In genomic region chr8:105476628-105477413, GRCm38 (mm10) we compare ENCODE assay signal across 9 mouse cellular contexts. TPM values are rescaled to one million over a fixed set of nuclear protein-coding genes. Genes with fewer than 3 reads are reported as not detected.
DNase-seq lines count a peak whose midpoint lies in the region; ATAC-seq and TF ChIP-seq lines count a peak whose summit lies in the region.
"Had no signal": no experiment of that assay in that cellular context is flagged by ENCODE, and none has a peak within 500 bp of the region (broad histone marks: within the 10 kb centered on the region; RNA-seq: fewer than 3 reads in every experiment).

No protein-coding gene starts in this region.

- no peak overlapping the region; the same call in 1 of the 2 replicates for H3K27ac ChIP-seq in heart, adult 2 months
- H3K27ac ChIP-seq in limb, embryonic 13.5 days, result no peak overlapping the region
- no peak overlapping the region for H3K27ac ChIP-seq in neural tube, embryonic 12.5 days
- H3K27ac ChIP-seq: hindbrain, embryonic 15.5 days had no signal

- no peaks in the 10 kb centered on the region for H3K9me3 ChIP-seq in limb, embryonic 13.5 days
- H3K9me3 ChIP-seq in neural tube, embryonic 12.5 days, result no peaks in the 10 kb centered on the region
- H3K9me3 ChIP-seq: hindbrain, embryonic 15.5 days had no signal

- no peaks in the 10 kb centered on the region for H3K79me2 ChIP-seq in heart, adult 2 months (replicated peaks; ENCODE audit: control insufficient read depth, insufficient read depth, low read length)

- peak; percentile 91 for TF ChIP-seq CTCF in heart, adult 2 months (IDR thresholded peaks at IDR 0.05)

- H3K9ac ChIP-seq in heart, adult 2 months (ENCODE audit: low read depth, low read length), result no peak overlapping the region
- H3K9ac ChIP-seq in limb, embryonic 13.5 days, result no peak overlapping the region
- no peak overlapping the region for H3K9ac ChIP-seq in neural tube, embryonic 12.5 days
- H3K9ac ChIP-seq: hindbrain, embryonic 15.5 days had no signal

- peaks cover 13% of the 10 kb centered on the region for H3K4me1 ChIP-seq in heart, adult 2 months (ENCODE audit: control insufficient read depth, insufficient read depth, low read length)
- peaks cover 47% of the 10 kb centered on the region for H3K4me1 ChIP-seq in limb, embryonic 13.5 days
- peaks cover 41% of the 10 kb centered on the region for H3K4me1 ChIP-seq in neural tube, embryonic 12.5 days

- H3K27me3 ChIP-seq in heart, adult 2 months (ENCODE audit: control insufficient read depth, insufficient read depth, low read length), result no peaks in the 10 kb centered on the region
- H3K27me3 ChIP-seq in limb, embryonic 13.5 days, result peaks cover 50% of the 10 kb centered on the region
- H3K27me3 ChIP-seq in neural tube, embryonic 12.5 days (replicated peaks), result peaks cover 9% of the 10 kb centered on the region; the same call in 1 of the 2 replicates
- H3K27me3 ChIP-seq: hindbrain, embryonic 15.5 days had no signal

- peak; percentile 71 to 78 for DNase-seq in heart, adult 2 months
- no peak for DNase-seq in heart, postnatal 25 days (ENCODE audit: low spot score)
- DNase-seq in B cell, adult 2 months, result peak; percentile 34 to 42
- peak; percentile 21 for DNase-seq in c-Kit-negative CD71-positive TER-119-positive erythroid progenitor cells, embryonic 14.5 days (ENCODE audit: low read depth, low spot score)
- peak; percentile 74 for DNase-seq in gastrocnemius, postnatal 10 days

- intact Hi-C loops in heart, adult 2 months (cut with DNase I), result loop anchor here (2.0 to 5.0 kb wide), 3 partner anchors 35 to 120 kb away; partner anchors contain the start of genes Kctd19 and Lrrc36
- intact Hi-C loops in heart, postnatal 25 days (cut with DNase I), result loop anchor here (2.0 kb wide), 2 partner anchors 64 to 118 kb away; partner anchors contain the start of genes Kctd19 and Lrrc36

- 54% methylated on average over 25 of the region's 25 CpGs for WGBS in heart, adult 2 months
- 40% methylated on average over 25 of the region's 25 CpGs for WGBS in limb, embryonic 13.5 days
- WGBS in neural tube, embryonic 12.5 days, result 41% methylated on average over 25 of the region's 25 CpGs

- no peak overlapping the region for H3K4me3 ChIP-seq in heart, adult 2 months
- no peak overlapping the region for H3K4me3 ChIP-seq in limb, embryonic 13.5 days
- H3K4me3 ChIP-seq in neural tube, embryonic 12.5 days, result no peak overlapping the region
- H3K4me3 ChIP-seq: hindbrain, embryonic 15.5 days had no signal

- H3K4me2 ChIP-seq in limb, embryonic 13.5 days (replicated peaks), result peak overlapping the region; percentile 19; the same call in 1 of the 2 replicates
- 0 out of 2 replicates have a peak overlapping the region, but pooled peaks have one; percentile 21 for H3K4me2 ChIP-seq in neural tube, embryonic 12.5 days (replicated peaks)
- H3K4me2 ChIP-seq: hindbrain, embryonic 15.5 days had no signal

- TF ChIP-seq POLR2A in heart, adult 2 months (IDR thresholded peaks at IDR 0.05; ENCODE audit: insufficient read depth, low read depth, low read length), result no peak

- H3K36me3 ChIP-seq in heart, adult 2 months (ENCODE audit: control insufficient read depth, insufficient read depth, low read length), result no peaks in the 10 kb centered on the region; the same call in 1 of the 2 replicates
- H3K36me3 ChIP-seq in limb, embryonic 13.5 days, result peaks cover 56% of the 10 kb centered on the region
- H3K36me3 ChIP-seq in neural tube, embryonic 12.5 days, result peaks cover 3% of the 10 kb centered on the region; the same call in 1 of the 2 replicates

- no peak for ATAC-seq in limb, embryonic 13.5 days (ENCODE audit: low FRiP score, low read depth)
- ATAC-seq in neural tube, embryonic 12.5 days (ENCODE audit: low FRiP score, low read depth), result no peak
- ATAC-seq in inflammation-experienced regulatory T-cells, adult 6 months, result no peak

- 0 out of 2 replicates have a peak, but pooled peaks have one; percentile 33 for TF ChIP-seq EP300 in heart, adult 2 months (IDR thresholded peaks at IDR 0.05; ENCODE audit: insufficient read depth, low read depth, low read length)

RNA-seq across cellular contexts. Expression of gene Tppp3, which starts 5.5 kb away (rescaled TPM):
- 10 to 100 TPM; 35.0 to 48.8 TPM for total RNA-seq in heart, adult 2 months (2021)
- 73.7 and 89.2 TPM in 2 replicates for polyA plus RNA-seq in heart, adult 2 months (2012; rRNA removed)
- 10 to 100 TPM; 51.4 TPM for total RNA-seq in heart, postnatal 25 days (2021)
- 100 to 1,000 TPM; 260 to 285 TPM for total RNA-seq in gastrocnemius, postnatal 10 days (2021)
- 65.4 and 71.1 TPM in 2 replicates for polyA plus RNA-seq in limb, embryonic 13.5 days (2015; fragmentation: Nextera tagmentation; extraction: Ambion mirVana)
- polyA plus RNA-seq in neural tube, embryonic 12.5 days (2016; fragmentation: Nextera tagmentation; extraction: Ambion mirVana), result 242 and 246 TPM in 2 replicates
- polyA plus RNA-seq in inflammation-experienced regulatory T-cells, adult 6 months (2017; shearing (Covaris generic)), result 1 to 10 TPM in 1 of 3 experiments, under 1 TPM in 1, not detected in 1; 0.48 to 2.2 TPM

RNA-seq across cellular contexts. Expression of gene Zdhhc1, which starts 19.9 kb away (rescaled TPM):
- total RNA-seq in heart, adult 2 months (2021), result 10 to 100 TPM; 13.0 to 13.3 TPM
- 37.5 and 40.5 TPM in 2 replicates for polyA plus RNA-seq in heart, adult 2 months (2012; rRNA removed)
- 10 to 100 TPM; 12.8 to 13.6 TPM for total RNA-seq in heart, postnatal 25 days (2021)
- 10 to 100 TPM; 10.9 to 15.9 TPM for total RNA-seq in gastrocnemius, postnatal 10 days (2021)
- polyA plus RNA-seq in limb, embryonic 13.5 days (2015; fragmentation: Nextera tagmentation; extraction: Ambion mirVana), result 42.5 and 45.3 TPM in 2 replicates
- 29.0 and 30.7 TPM in 2 replicates for polyA plus RNA-seq in neural tube, embryonic 12.5 days (2016; fragmentation: Nextera tagmentation; extraction: Ambion mirVana)
- polyA plus RNA-seq in inflammation-experienced regulatory T-cells, adult 6 months (2017; shearing (Covaris generic)), result 1 to 10 TPM; 1.1 to 2.2 (median 1.8) TPM

RNA-seq across cellular contexts. Expression of gene Hsd11b2, which starts 41.7 kb away (rescaled TPM):
- total RNA-seq in heart, adult 2 months (2021), result under 1 TPM in 1 of 2 experiments, not detected in 1; 0.23 TPM
- 0.08 and 0.32 TPM in 2 replicates for polyA plus RNA-seq in heart, adult 2 months (2012; rRNA removed)
- total RNA-seq in heart, postnatal 25 days (2021), result under 1 TPM; 0.13 to 0.36 TPM
- total RNA-seq in gastrocnemius, postnatal 10 days (2021), result 1 to 10 TPM; 4.4 to 4.5 TPM
- 5.9 and 7.6 TPM in 2 replicates for polyA plus RNA-seq in limb, embryonic 13.5 days (2015; fragmentation: Nextera tagmentation; extraction: Ambion mirVana)
- polyA plus RNA-seq in neural tube, embryonic 12.5 days (2016; fragmentation: Nextera tagmentation; extraction: Ambion mirVana), result 23.8 and 25.7 TPM in 2 replicates
- polyA plus RNA-seq in inflammation-experienced regulatory T-cells, adult 6 months (2017; shearing (Covaris generic)), result not detected

Comparison
In these comparisons a context has a peak if more than half of its experiments do, and no peak if none do; other contexts are left out.
1. RNA of gene Tppp3, which starts 5.5 kb away (polyA plus RNA-seq): 242 to 246 TPM in neural tube, embryonic 12.5 days, 73.7 to 89.2 TPM in heart, adult 2 months and 65.4 to 71.1 TPM in limb, embryonic 13.5 days; 0.48 to 2.2 TPM in inflammation-experienced regulatory T-cells, adult 6 months; every median in the first group is over 10 times any median in the second.